In the genomic region with DNA sequence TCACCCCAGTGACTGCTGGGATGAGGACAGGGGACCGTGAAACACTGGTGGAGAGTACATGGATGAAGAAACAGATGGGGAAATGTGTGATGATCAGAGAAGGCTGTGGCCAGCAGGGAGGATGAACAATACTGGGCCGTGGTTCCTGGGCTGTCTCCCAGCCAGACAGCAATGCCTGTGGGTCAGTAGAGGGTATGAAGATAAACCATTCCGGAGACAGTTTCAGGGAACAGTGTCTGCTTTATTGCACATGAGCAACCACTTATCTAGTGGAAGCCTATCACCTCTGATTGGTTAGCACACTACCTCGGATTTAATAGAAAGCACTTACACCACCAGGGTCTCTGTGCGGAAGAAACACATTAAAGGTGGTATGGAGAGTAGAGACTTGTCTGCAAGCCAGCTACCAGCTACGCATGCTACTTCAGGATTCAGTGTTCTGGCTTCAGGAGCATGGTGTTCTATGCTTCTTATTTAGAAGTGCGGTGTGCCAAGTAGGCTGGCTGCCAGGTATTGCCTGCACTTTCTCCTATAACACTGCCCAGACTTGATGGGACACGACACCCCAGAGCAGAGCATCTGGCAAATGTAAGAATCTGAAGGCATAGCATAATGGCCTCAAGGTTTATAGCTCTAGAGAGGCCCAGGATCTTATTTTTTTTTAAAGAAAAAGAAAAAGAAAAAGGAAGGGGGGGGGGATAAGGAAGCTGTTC, we compare ENCODE assay signal across 14 mouse cellular contexts.
DNase-seq lines count a peak whose midpoint lies in the region; ATAC-seq and TF ChIP-seq lines count a peak whose summit lies in the region.
"Had no signal": no experiment of that assay in that cellular context is flagged by ENCODE, and none has a peak within 500 bp of the region (broad histone marks: within the 10 kb centered on the region; RNA-seq: fewer than 3 reads in every experiment).

No protein-coding gene starts in this region.

- no peak overlapping the region for H3K27ac ChIP-seq in lung, embryonic 14.5 days (ENCODE audit: low read depth)
- H3K27ac ChIP-seq: hindbrain, embryonic 15.5 days; liver, embryonic 14.5 days had no signal

- TF ChIP-seq POLR2A in brain, embryonic 14.5 days (IDR thresholded peaks at IDR 0.05; ENCODE audit: borderline replicate concordance, extremely low read depth, insufficient read depth, insufficient read length, poor library complexity, severe bottlenecking): no peak

- H3K4me2 ChIP-seq in lung, embryonic 14.5 days: no peak overlapping the region
- H3K4me2 ChIP-seq: hindbrain, embryonic 15.5 days had no signal

- H3K9ac ChIP-seq in lung, embryonic 14.5 days: no peak overlapping the region
- H3K9ac ChIP-seq: hindbrain, embryonic 15.5 days; liver, embryonic 14.5 days had no signal

- 74% methylated on average over 8 of the region's 8 CpGs for WGBS in lung, embryonic 14.5 days

- no peaks in the 10 kb centered on the region for H3K36me3 ChIP-seq in lung, embryonic 14.5 days (ENCODE audit: insufficient read depth)
- H3K36me3 ChIP-seq: hindbrain, embryonic 15.5 days had no signal

- no peak overlapping the region for H3K4me3 ChIP-seq in lung, embryonic 14.5 days (ENCODE audit: low read depth, low read length)
- H3K4me3 ChIP-seq: hindbrain, embryonic 15.5 days had no signal

- peak; percentile 14; the same call in 1 of the 2 replicates for ATAC-seq in lung, embryonic 14.5 days (ENCODE audit: insufficient read depth)

- H3K4me1 ChIP-seq in lung, embryonic 14.5 days (ENCODE audit: insufficient read depth): no peaks in the 10 kb centered on the region
- H3K4me1 ChIP-seq: hindbrain, embryonic 15.5 days had no signal

- H3K9me3 ChIP-seq in lung, embryonic 14.5 days (ENCODE audit: low read depth, low read length): no peaks in the 10 kb centered on the region; the same call in 1 of the 2 replicates
- H3K9me3 ChIP-seq: hindbrain, embryonic 15.5 days had no signal

- no peaks in the 10 kb centered on the region for H3K27me3 ChIP-seq in lung, embryonic 14.5 days (ENCODE audit: insufficient read depth, low read length)
- H3K27me3 ChIP-seq: hindbrain, embryonic 15.5 days had no signal

- no peak for TF ChIP-seq CTCF in lung, embryonic 14.5 days (IDR thresholded peaks at IDR 0.05; ENCODE audit: low read depth)
- TF ChIP-seq CTCF in brain, embryonic 14.5 days (IDR thresholded peaks at IDR 0.05; ENCODE audit: borderline replicate concordance, extremely low read depth, insufficient read depth, insufficient read length): no peak

- peak; percentile 37 to 51 for DNase-seq in cerebellum, postnatal 14 days
- no peak for DNase-seq in cerebellum, adult 11 months
- peak; percentile 36 for DNase-seq in lung, embryonic 14.5 days
- no peak for DNase-seq in lung, postnatal 36 days
- peak; percentile 54 for DNase-seq in brain, embryonic 14.5 days (ENCODE audit: low read depth)
- peak; percentile 76 for DNase-seq in heart, postnatal 4 days
- no peak for DNase-seq in layer of hippocampus, adult 8-10 months (ENCODE audit: low spot score in 2 of 2)
- DNase-seq in layer of hippocampus, postnatal 36 days: no peak
- DNase-seq: B cell, adult 2 months; cerebellum, adult 9-11 months; kidney, postnatal 10 days; midbrain, embryonic 14.5 days had no signal

Comparison
In these comparisons a context has a peak if more than half of its experiments do, and no peak if none do; other contexts are left out.
1. DNase-seq: peak in cerebellum, postnatal 14 days (2 of 2), lung, embryonic 14.5 days (single experiment), brain, embryonic 14.5 days (single experiment) and heart, postnatal 4 days (single experiment); none in cerebellum, adult 11 months (single experiment), lung, postnatal 36 days (single experiment), layer of hippocampus, adult 8-10 months (0 of 2) and layer of hippocampus, postnatal 36 days (0 of 2).